Mouse (Mus musculus) liver, embryonic 16.5 days (tissue): ENCODE measurements around the gene Olfr455. TPM values are rescaled to one million over a fixed set of nuclear protein-coding genes. Genes with fewer than 3 reads are reported as not detected.

Source experiments
- ATAC-seq: fragments of 200-750 bp; cut with Nextera tagmentation; 2 replicates; pipeline ENCODE4 v1.8.0; 2017; ENCODE audit warnings: low read depth, mild to moderate bottlenecking, moderate number of reproducible peaks, moderate library complexity
- H3K27ac ChIP-seq: fragments of 300-500 bp; sonication (generic); 2 replicates; pipeline ENCODE4 v1.5.1; 2014; ENCODE audit warnings: mild to moderate bottlenecking, low read length
- H3K27me3 ChIP-seq: fragments of 300-500 bp; sonication (generic); 2 replicates; pipeline ENCODE4 v1.6.1; 2014; ENCODE audit warnings: low read depth, low read length, mixed read lengths; ENCODE audit not compliant: control insufficient read depth, insufficient read depth
- H3K36me3 ChIP-seq: fragments of 300-500 bp; sonication (generic); 2 replicates; pipeline ENCODE4 v1.6.1; 2014; ENCODE audit warnings: mild to moderate bottlenecking; ENCODE audit not compliant: control insufficient read depth, insufficient read depth
- H3K4me1 ChIP-seq: fragments of 300-500 bp; sonication (generic); 2 replicates; pipeline ENCODE4 v1.6.1; 2014; ENCODE audit warnings: low read depth, low read length, mixed read lengths; ENCODE audit not compliant: control insufficient read depth
- H3K4me2 ChIP-seq: fragments of 300-500 bp; sonication (generic); 2 replicates; pipeline ENCODE4 v1.6.1; 2014; ENCODE audit warnings: low read depth, low read length, mixed read lengths
- H3K4me3 ChIP-seq: fragments of 300-500 bp; sonication (generic); 2 replicates; pipeline ENCODE4 v1.5.1; 2014; ENCODE audit warnings: low read depth, mild to moderate bottlenecking, low read length
- H3K9ac ChIP-seq: fragments of 300-500 bp; sonication (generic); 2 replicates; pipeline ENCODE4 v1.6.1; 2014; ENCODE audit warnings: low read depth, low read length
- H3K9me3 ChIP-seq: fragments of 300-500 bp; sonication (generic); replicated peaks from 2 replicates; pipeline ENCODE4 v1.6.1; 2016; ENCODE audit warnings: low read length; ENCODE audit not compliant: control insufficient read depth
- WGBS: fragments of 180-500 bp; shearing (Covaris S2); extraction: QIAGEN DNeasy Blood & Tissue Kit; methylation state at CpG from one replicate; pipeline ENCODE4 v1.1.7; 2014; ENCODE audit not compliant: insufficient replicate concordance; 5-methylcytosine and 5-hydroxymethylcytosine counted together
- polyA plus RNA-seq: library from polyadenylated mRNA; unstranded; fragments of >200 nt; fragmentation: Nextera tagmentation; extraction: Ambion mirVana; gene quantifications from 2 replicates; pipeline ENCODE4 v1.2.1, GENCODE M21; 2015

The Olfr455 gene
- polyA plus RNA-seq, 1 experiment from 2014 or later: not detected

DNA sequence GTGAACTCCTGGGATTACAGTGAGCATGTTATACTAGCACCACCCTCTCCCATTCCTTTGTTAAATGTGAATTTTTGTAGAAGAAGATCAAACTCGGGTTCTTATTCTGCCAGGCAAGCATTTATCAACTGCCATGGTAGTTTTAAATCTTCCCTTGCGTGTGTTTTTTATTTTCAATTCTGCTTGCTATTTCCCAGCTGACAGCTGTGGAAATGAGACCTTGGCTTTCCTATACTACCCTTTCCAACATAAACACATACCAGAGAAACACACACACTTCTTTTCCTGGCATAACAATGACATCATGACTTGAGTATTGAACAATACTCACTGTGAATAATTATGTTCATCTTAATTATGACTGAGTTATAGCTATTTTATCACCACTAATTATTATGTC, 14.9 kb upstream of the Olfr455 start:
- H3K9me3 ChIP-seq: no peaks in the 10 kb centered on the region
- no peak overlapping the region for H3K9ac ChIP-seq
- 44% methylated on average over 2 of the region's 2 CpGs for WGBS
- H3K27ac ChIP-seq: no peak overlapping the region
- ATAC-seq: no peak
- H3K4me3 ChIP-seq: no peak overlapping the region
- no peaks in the 10 kb centered on the region for H3K4me1 ChIP-seq
- no peaks in the 10 kb centered on the region for H3K27me3 ChIP-seq
- no peaks in the 10 kb centered on the region for H3K36me3 ChIP-seq
- no peak overlapping the region for H3K4me2 ChIP-seq

DNA sequence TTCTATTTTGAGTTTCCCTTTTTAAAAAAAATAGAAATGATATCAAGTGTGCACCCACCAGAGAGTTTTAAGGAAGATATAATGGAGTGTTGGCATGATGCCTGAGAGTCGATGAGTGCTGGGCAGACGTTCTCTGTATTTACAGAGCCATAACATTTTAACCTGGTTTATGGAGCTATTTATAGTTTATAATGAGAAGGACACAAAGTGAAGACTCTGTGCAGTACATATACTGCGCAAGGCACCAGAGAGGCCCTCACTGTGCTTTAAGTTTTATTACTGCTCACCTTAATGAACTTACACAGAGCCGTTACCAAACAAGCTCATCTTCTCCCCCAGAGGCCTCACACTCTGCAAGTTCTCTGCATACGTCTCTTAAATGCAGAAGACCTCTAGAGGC, 13.5 kb upstream of the Olfr455 start:
- no peak overlapping the region for H3K4me3 ChIP-seq
- no peaks in the 10 kb centered on the region for H3K27me3 ChIP-seq
- H3K4me2 ChIP-seq: no peak overlapping the region
- H3K9me3 ChIP-seq: no peaks in the 10 kb centered on the region
- H3K4me1 ChIP-seq: no peaks in the 10 kb centered on the region
- no peak overlapping the region for H3K9ac ChIP-seq
- no peaks in the 10 kb centered on the region for H3K36me3 ChIP-seq
- no peak for ATAC-seq
- 54% methylated on average over 5 of the region's 5 CpGs for WGBS
- no peak overlapping the region for H3K27ac ChIP-seq

DNA sequence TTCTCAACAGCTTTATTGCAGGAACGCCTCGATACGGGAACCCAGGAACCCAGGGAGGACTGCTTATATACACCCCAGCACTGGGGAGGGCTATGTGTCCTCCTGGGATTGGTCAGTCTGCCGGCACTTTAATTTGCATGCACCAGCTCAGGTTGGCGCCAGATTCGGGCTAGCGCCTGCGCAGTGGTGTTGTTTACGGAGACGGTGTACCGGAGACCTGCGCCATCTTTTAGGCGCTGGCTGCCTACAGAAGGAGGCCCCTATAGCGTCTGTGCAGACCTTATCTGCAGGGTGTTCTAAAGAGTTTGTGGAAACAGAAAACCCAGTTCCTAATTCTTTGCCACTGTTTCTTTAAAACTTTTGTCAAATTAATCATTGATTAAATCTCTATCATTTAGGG, 11.3 kb upstream of the Olfr455 start:
- Histone ChIP-seq H3K9ac (no peak overlapping the region), H3K4me1 (no peaks in the 10 kb centered on the region), H3K36me3 (no peaks in the 10 kb centered on the region), H3K4me2 (no peak overlapping the region), H3K27ac (no peak overlapping the region), H3K27me3 (no peaks in the 10 kb centered on the region), H3K4me3 (no peak overlapping the region), H3K9me3 (no peaks in the 10 kb centered on the region)
- no peak for ATAC-seq
- 85% methylated on average over 14 of the region's 14 CpGs for WGBS

DNA sequence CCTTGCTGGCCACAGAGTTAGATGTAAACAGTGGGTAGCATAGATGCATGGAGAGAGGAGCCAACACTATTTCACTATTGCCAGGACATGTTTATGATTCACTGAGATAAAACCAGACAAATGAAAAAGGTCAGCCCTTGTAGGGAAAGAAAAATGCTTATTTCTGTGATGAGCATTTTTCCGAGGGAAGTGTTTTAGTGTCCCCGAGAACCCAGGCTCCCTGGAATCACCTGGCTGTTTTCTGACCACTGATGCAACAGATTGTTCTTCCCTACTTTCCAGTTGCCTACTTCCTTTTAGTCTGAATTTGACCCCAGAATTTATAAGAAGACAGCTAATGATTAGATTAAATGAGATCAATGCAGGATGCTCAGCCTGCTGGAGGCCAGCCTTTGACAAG, 1.2 kb downstream of the Olfr455 start:
- 52% methylated on average over 2 of the region's 2 CpGs for WGBS
- Histone ChIP-seq H3K9ac (no peak overlapping the region), H3K27ac (no peak overlapping the region), H3K36me3 (no peaks in the 10 kb centered on the region), H3K27me3 (no peaks in the 10 kb centered on the region), H3K9me3 (no peaks in the 10 kb centered on the region), H3K4me1 (no peaks in the 10 kb centered on the region), H3K4me3 (no peak overlapping the region), H3K4me2 (no peak overlapping the region)
- no peak for ATAC-seq

DNA sequence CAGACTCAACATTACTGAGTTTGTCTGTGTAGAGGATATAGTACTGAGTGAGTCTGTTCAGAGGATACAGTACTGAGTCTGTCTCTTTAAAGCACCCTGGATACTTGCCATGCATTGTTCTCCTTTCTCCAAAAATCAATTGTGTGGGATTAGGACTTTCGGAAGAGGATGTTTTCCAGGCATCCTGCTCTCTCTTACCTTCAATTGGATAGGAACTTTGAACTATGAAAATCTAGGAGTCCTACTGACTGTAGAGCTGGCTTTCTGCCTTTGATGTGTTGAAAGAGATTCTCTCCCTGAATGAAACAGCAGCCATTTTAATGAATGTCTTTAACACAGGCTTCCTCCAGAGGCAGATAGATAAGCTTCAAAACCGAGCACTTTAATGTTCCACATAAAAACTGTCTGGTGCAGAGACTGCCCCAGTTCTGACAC, 1.9 kb downstream of the Olfr455 start:
- Histone ChIP-seq H3K36me3 (no peaks in the 10 kb centered on the region), H3K4me2 (no peak overlapping the region), H3K4me1 (no peaks in the 10 kb centered on the region), H3K27me3 (no peaks in the 10 kb centered on the region), H3K4me3 (no peak overlapping the region), H3K27ac (no peak overlapping the region), H3K9ac (no peak overlapping the region), H3K9me3 (no peaks in the 10 kb centered on the region)
- no peak for ATAC-seq
- WGBS: 41% methylated on average over 2 of the region's 2 CpGs

DNA sequence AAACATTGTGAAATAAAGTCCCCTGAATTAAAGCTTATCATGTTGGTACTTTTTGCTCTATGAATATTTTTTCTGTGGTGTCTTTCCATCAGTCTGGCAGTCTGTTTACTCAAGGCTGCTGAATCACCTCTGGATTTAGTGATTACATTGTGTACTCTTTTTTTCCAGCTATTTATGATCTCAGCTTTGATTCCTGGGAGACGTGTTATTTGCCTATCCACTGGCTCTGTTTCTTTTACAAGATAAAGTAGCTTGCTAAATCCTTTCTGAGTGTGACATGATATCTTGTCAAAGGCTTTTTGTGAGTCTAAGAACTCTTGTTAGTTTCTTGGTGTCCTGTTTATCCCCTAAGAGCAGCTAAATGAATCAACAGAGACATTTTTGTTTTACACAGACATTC, 2.5 kb downstream of the Olfr455 start:
- Histone ChIP-seq H3K4me1 (no peaks in the 10 kb centered on the region), H3K4me2 (no peak overlapping the region), H3K36me3 (no peaks in the 10 kb centered on the region), H3K9ac (no peak overlapping the region), H3K27me3 (no peaks in the 10 kb centered on the region), H3K4me3 (no peak overlapping the region), H3K9me3 (no peaks in the 10 kb centered on the region), H3K27ac (no peak overlapping the region)
- no peak for ATAC-seq
- 32% methylated on average over 1 of the region's 1 CpGs for WGBS

DNA sequence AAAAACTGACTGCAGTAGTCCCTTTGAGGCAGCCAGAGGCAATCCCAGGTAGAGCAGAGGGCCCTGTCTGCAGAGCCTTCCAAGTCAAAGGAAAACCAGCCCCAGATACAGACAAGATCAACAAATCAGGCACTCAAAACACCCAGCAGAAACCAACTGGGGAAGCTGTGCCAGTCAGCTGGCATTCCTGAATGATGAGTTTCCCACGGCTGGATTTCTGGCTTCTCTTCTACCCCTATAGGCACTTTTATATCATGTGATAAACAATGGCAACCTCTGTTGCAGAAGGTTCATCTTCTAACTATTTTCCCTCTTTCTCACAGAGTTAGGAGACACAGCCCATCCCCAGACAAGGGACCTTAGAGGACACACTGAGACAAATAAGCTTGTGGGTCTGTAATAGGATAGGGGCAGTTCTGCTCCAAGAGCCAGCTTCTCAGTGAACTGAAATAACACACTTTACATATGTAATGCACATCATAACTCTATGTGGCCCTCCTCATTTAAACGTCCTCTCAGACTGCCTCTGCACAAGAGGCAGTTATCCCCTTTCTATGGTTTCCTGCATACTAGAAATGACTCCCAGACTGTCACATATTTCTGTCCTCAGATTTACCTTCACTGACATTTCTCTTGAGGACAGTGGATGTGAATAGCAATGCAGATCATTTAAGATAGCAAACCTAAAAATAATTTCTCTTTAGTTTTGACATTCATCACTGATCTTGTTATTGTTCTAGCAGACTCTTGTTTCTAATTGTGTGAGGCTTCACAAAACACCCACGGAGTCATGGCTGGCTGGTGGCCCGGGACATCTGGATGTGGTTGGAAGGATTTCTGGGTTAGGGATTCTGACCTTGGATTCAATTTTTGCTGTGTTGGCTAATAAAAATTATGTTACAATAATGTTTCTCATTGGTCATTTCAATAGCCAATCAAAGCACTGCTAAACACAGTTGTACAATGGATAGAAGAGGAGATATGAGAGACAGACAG, 5.1 kb downstream of the Olfr455 start:
- no peak for ATAC-seq
- no peak overlapping the region for H3K4me2 ChIP-seq
- H3K36me3 ChIP-seq: no peaks in the 10 kb centered on the region
- no peaks in the 10 kb centered on the region for H3K4me1 ChIP-seq
- no peaks in the 10 kb centered on the region for H3K27me3 ChIP-seq
- no peak overlapping the region for H3K27ac ChIP-seq
- no peaks in the 10 kb centered on the region for H3K9me3 ChIP-seq
- no peak overlapping the region for H3K9ac ChIP-seq
- no peak overlapping the region for H3K4me3 ChIP-seq
- WGBS: 46% methylated on average over 4 of the region's 4 CpGs

DNA sequence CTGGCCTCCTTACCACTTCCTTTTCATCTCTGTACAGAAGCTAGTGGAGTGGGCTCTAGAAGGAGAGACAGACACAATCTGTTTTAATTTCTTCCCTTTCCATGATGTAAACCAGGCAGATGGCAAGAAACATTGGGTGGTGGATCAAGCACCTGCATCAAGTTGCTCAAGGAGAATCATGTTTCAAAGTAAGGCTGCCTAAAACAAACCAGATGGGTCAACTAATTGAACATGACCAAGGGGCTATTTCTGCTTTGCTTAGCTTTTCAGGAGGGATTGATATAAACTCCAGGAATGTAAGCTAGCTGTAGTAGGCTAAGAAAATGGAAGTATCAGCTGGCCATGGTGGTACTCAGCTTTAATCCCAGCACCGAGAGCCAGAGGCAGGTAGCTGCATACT, 6.7 kb downstream of the Olfr455 start:
- H3K4me1 ChIP-seq: no peaks in the 10 kb centered on the region
- no peak overlapping the region for H3K4me2 ChIP-seq
- no peaks in the 10 kb centered on the region for H3K36me3 ChIP-seq
- no peaks in the 10 kb centered on the region for H3K9me3 ChIP-seq
- WGBS: 36% methylated on average over 1 of the region's 1 CpGs
- ATAC-seq: no peak
- H3K27ac ChIP-seq: no peak overlapping the region
- no peak overlapping the region for H3K9ac ChIP-seq
- no peak overlapping the region for H3K4me3 ChIP-seq
- no peaks in the 10 kb centered on the region for H3K27me3 ChIP-seq

DNA sequence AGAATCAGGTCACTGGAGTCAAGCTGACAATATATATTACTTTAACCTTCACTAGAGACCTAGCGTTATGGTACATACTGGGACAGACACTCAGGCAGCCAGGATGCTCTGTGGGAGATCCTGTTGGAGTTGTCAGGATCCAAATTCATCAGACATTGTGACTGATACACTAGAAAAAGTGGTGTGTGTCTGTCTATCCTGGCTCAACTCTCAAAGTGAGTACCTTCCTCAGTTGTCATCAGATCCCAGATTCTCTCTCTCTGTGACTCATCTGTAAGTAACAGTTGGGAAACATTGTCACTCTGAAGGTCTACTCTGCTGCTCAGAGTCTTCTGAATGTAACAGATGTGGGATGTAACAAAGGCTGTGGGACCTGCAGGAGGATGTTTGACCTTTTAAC, 7.7 kb downstream of the Olfr455 start:
- H3K36me3 ChIP-seq: no peaks in the 10 kb centered on the region
- no peak for ATAC-seq
- H3K9me3 ChIP-seq: no peaks in the 10 kb centered on the region
- no peaks in the 10 kb centered on the region for H3K4me1 ChIP-seq
- no peak overlapping the region for H3K9ac ChIP-seq
- no peak overlapping the region for H3K27ac ChIP-seq
- H3K4me3 ChIP-seq: no peak overlapping the region
- H3K4me2 ChIP-seq: no peak overlapping the region
- no peaks in the 10 kb centered on the region for H3K27me3 ChIP-seq
- WGBS: 68% methylated on average over 1 of the region's 1 CpGs
